Mouse (Mus musculus): Measurements from ENCODE around the gene Meaf6. TPM values are rescaled to one million over a fixed set of nuclear protein-coding genes. Genes with fewer than 3 reads are reported as not detected.

The Meaf6 gene
- polyA plus RNA-seq, 1 experiment from 2014 or later: 50.8 TPM

DNA sequence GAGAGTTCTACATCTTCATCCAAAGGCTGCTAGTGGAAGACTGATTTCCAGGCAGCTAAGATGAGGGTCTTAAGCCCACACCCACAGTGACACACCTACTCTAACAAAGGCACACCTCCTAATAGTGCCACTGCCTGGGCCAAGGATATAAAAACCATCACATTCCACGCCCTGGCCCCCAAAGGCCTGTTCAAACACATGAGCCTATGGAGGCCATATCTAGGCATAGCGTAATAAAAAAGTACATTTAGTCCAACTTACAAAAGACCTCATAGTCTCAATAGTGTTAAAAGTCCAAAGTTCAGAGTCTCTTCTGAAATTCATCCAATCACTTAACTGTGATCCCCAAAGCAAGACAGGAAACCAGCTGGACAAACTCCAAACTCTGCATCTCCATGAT, 6.2 kb upstream of the Meaf6 start:
- H3K36me3 ChIP-seq: peaks cover 8% of the 10 kb centered on the region; the same call in 1 of the 2 replicates
- no peak overlapping the region for H3K4me3 ChIP-seq (replicated peaks)
- no peak overlapping the region for H3K27ac ChIP-seq
- ATAC-seq: peak; percentile 56
- no peaks in the 10 kb centered on the region for H3K27me3 ChIP-seq (replicated peaks)
- H3K4me2 ChIP-seq (replicated peaks): no peak overlapping the region
- no peak overlapping the region for H3K9ac ChIP-seq
- WGBS: 70% methylated on average over 2 of the region's 2 CpGs
- H3K4me1 ChIP-seq (replicated peaks): no peaks in the 10 kb centered on the region
- H3K9me3 ChIP-seq: no peaks in the 10 kb centered on the region

DNA sequence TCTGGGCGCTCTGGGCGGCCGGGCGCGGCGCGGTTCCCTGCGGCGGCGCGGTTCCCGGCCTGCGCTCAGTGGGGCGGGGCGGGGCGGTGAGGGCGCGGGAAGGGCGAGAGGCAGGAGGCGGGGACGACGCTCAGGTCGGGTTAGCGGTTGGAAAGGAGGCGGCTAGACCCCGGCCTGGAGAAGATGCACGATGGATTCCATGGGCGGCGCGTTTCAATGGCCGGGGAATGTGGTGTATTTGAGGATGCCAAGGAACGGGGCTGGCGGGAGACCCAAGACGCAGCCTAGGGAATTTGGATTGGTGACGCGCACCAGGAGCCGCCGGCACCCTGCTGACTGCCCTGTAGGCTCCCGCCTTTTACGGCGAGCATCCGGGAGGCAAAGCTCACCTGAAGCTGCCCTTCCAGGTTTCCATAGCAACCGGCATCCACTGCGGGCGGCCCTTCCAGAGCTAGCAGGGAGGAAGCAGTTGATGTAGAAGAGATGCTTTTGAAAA, 460 bp downstream of the Meaf6 start:
- peak overlapping the region; percentile 87 for H3K4me2 ChIP-seq (replicated peaks)
- H3K27ac ChIP-seq: peak overlapping the region; percentile 98
- H3K9ac ChIP-seq: peak overlapping the region; percentile 94
- H3K9me3 ChIP-seq: no peaks in the 10 kb centered on the region
- H3K4me1 ChIP-seq (replicated peaks): peaks cover 9% of the 10 kb centered on the region
- H3K4me3 ChIP-seq (replicated peaks): peak overlapping the region; percentile 92
- H3K36me3 ChIP-seq: peaks cover 7% of the 10 kb centered on the region
- no peaks in the 10 kb centered on the region for H3K27me3 ChIP-seq (replicated peaks)
- WGBS: under 1% methylated on average over 45 of the region's 45 CpGs
- peak; percentile 99 for ATAC-seq

DNA sequence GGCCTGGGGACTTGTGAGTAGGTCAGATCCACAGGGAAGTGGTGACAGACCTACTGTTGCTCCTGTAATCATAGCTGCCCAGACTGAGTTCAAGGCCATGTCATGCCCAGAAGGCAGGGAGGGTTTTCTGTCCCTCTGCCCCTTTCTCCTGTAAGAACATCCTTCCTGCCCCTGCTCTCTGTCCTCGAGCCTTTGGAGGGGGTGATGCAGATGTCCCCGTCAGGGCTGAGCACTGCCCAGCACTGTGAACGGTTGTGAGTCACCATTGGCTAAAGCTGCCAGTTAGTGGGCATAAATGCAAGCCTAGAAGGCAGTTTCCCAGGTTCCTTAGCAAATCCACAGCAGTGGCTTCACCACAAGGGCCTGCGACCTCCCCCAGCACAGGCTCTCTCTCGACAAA, 8.1 kb downstream of the Meaf6 start:
- Histone ChIP-seq H3K4me2 (replicated peaks) (no peak overlapping the region), H3K4me1 (replicated peaks) (no peaks in the 10 kb centered on the region), H3K9me3 (no peaks in the 10 kb centered on the region), H3K36me3 (peaks cover 11% of the 10 kb centered on the region), H3K27ac (no peak overlapping the region), H3K4me3 (replicated peaks) (no peak overlapping the region), H3K27me3 (replicated peaks) (no peaks in the 10 kb centered on the region), H3K9ac (no peak overlapping the region)
- no peak for ATAC-seq
- 82% methylated on average over 5 of the region's 5 CpGs for WGBS

DNA sequence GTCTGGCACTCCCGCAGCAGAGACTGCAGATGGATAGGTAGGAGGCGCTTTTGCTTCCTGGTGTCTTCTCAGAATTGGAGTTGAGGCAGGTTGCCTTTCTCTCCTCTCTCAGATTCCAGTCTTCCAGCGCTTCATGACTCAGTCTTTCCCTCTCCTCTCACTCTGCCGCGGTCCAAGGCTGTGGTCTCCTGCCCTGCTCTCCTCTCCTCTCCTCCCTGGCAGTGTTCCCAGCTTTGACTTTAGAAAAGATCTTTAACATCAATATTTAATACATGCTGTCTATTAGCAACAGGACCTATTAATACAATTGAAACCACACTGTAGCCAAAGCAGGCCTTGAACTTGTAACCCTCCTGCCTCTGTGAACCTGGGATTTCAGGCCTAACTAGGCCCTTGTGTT, 11.1 kb downstream of the Meaf6 start:
- WGBS: 85% methylated on average over 5 of the region's 5 CpGs
- Histone ChIP-seq H3K4me3 (replicated peaks) (no peak overlapping the region), H3K9ac (no peak overlapping the region), H3K4me1 (replicated peaks) (no peaks in the 10 kb centered on the region), H3K36me3 (peaks cover 2% of the 10 kb centered on the region), H3K27ac (no peak overlapping the region), H3K27me3 (replicated peaks) (no peaks in the 10 kb centered on the region), H3K4me2 (replicated peaks) (no peak overlapping the region), H3K9me3 (no peaks in the 10 kb centered on the region)
- no peak for ATAC-seq

DNA sequence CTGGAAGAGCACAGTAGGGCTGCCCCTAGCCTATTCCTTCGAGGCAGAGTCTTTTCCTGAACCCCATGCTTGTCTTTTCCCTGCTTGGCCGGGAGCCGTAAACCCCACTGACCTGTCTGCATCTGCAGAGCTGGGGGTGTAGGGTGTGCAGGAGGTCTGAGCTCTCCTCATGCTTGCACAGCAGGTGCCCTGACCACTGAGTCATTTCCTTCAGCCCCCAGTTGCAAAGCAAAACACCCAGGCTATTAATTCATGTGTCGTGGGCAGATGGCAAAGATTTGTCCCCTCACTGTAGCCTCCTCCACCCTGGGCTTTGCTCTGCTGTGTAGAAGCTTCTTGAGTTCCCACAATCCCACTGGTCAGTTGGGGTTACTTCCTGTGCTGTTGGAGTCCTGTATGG, 12.5 kb downstream of the Meaf6 start:
- no peak for ATAC-seq
- 83% methylated on average over 4 of the region's 4 CpGs for WGBS
- Histone ChIP-seq H3K4me2 (replicated peaks) (no peak overlapping the region), H3K4me1 (replicated peaks) (no peaks in the 10 kb centered on the region), H3K27ac (no peak overlapping the region), H3K4me3 (replicated peaks) (no peak overlapping the region), H3K27me3 (replicated peaks) (no peaks in the 10 kb centered on the region), H3K36me3 (peaks cover 3% of the 10 kb centered on the region), H3K9me3 (no peaks in the 10 kb centered on the region), H3K9ac (no peak overlapping the region)

DNA sequence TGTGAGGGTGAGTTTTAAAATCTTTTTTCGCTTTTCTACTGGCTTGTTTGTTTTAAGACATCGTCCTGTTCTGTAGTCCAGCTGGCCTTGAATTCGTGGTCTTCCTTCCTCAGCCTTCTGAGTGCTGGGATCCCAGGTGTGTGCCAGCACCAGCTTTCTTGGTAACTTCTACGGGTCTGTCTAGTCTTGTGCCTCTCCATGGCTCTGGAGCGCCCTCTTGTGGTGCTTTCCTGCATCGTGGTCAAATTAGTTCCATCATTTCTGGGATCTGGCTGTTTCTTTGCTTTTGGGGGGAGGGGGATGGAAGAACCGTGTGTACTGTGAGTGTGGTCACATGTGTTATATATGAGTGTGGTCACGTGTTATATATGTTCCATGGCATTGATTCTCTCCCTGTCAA, 14.5 kb downstream of the Meaf6 start:
- no peaks in the 10 kb centered on the region for H3K27me3 ChIP-seq (replicated peaks)
- H3K9me3 ChIP-seq: no peaks in the 10 kb centered on the region
- H3K9ac ChIP-seq: no peak overlapping the region
- 0 out of 2 replicates have a peak, but pooled peaks cover 3% of the 10 kb centered on the region for H3K36me3 ChIP-seq
- WGBS: 10% methylated on average over 8 of the region's 8 CpGs
- H3K4me3 ChIP-seq (replicated peaks): no peak overlapping the region
- no peaks in the 10 kb centered on the region for H3K4me1 ChIP-seq (replicated peaks)
- no peak overlapping the region for H3K27ac ChIP-seq
- peak; percentile 77 for ATAC-seq
- H3K4me2 ChIP-seq (replicated peaks): no peak overlapping the region

DNA sequence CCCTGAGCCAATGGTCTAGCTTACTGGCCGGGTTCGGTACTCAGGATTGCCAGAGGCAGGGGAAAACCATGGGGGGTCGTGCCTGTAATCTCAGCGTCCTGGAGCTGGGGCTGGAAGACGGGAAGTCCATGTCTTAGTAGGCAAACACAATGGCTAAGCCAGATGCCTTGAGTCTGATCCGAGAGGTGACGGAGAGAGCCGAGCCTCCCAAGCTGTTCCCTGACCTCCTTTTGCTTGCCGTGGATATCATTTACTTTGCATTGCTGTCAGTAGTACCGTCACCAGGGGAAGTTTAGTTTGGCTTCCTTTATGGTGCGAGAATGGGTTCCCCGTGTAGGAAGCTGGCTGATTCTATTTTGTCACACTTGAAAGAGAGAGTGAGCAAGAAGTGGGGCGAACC, 16.4 kb downstream of the Meaf6 start:
- WGBS: 82% methylated on average over 13 of the region's 13 CpGs
- ATAC-seq: no peak
- H3K4me1 ChIP-seq (replicated peaks): no peaks in the 10 kb centered on the region
- H3K27me3 ChIP-seq (replicated peaks): no peaks in the 10 kb centered on the region
- no peak overlapping the region for H3K4me3 ChIP-seq (replicated peaks)
- H3K27ac ChIP-seq: no peak overlapping the region
- H3K9me3 ChIP-seq: no peaks in the 10 kb centered on the region
- 0 out of 2 replicates have a peak, but pooled peaks cover 8% of the 10 kb centered on the region for H3K36me3 ChIP-seq
- H3K9ac ChIP-seq: no peak overlapping the region
- H3K4me2 ChIP-seq (replicated peaks): no peak overlapping the region

DNA sequence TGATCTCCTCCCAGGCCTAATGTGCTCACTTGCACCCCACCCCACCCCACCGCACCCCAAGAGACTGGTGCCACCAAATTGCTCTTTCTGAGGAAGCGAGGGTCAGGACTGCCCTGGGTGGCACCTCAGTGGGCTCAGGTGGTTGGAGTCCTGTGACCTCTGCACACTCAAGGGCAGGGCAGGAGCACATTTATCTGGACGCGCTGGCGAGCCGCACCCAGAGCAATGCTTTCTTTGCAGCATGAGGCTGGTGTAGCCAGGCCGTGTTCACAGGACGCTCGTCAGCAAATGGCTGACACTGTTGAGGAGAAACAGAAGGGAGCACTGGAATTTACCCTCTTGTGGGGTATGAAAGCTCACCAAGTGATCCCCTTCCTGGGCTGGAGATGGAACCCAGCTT, 20.4 kb downstream of the Meaf6 start:
- Histone ChIP-seq H3K36me3 (0 out of 2 replicates have a peak, but pooled peaks cover 8% of the 10 kb centered on the region), H3K4me1 (replicated peaks) (no peaks in the 10 kb centered on the region), H3K27ac (no peak overlapping the region), H3K9me3 (no peaks in the 10 kb centered on the region), H3K9ac (no peak overlapping the region), H3K4me3 (replicated peaks) (no peak overlapping the region), H3K27me3 (replicated peaks) (no peaks in the 10 kb centered on the region), H3K4me2 (replicated peaks) (no peak overlapping the region)
- WGBS: 78% methylated on average over 9 of the region's 9 CpGs
- no peak for ATAC-seq

DNA sequence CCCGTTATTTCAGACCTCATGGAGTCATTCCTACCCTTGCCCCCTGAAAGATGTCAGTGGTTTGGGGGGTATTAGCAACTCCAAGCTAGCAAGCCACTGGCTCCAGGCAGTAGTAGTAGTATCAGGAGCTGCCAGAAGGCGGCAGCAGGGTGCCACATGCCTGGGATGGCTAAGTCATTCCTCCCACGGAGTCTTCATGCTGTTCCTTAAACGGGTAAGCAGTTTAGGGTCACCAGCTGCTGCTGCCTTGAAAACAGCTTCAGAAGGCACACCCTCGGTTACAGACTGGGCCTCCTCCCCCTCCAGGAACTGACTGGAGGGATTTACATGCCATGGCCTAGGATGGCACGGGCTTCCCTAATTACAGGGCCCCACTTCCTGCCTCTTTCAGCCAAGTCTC, 29.7 kb downstream of the Meaf6 start:
- Histone ChIP-seq H3K27ac (no peak overlapping the region), H3K4me1 (replicated peaks) (peaks cover 20% of the 10 kb centered on the region), H3K4me3 (replicated peaks) (no peak overlapping the region), H3K27me3 (replicated peaks) (no peaks in the 10 kb centered on the region), H3K36me3 (no peaks in the 10 kb centered on the region), H3K9ac (0 out of 2 replicates have a peak overlapping the region, but pooled peaks have one; percentile 8), H3K4me2 (replicated peaks) (peak overlapping the region; percentile 26; the same call in 1 of the 2 replicates), H3K9me3 (no peaks in the 10 kb centered on the region)
- 8% methylated on average over 6 of the region's 6 CpGs for WGBS
- peak; percentile 50 for ATAC-seq

DNA sequence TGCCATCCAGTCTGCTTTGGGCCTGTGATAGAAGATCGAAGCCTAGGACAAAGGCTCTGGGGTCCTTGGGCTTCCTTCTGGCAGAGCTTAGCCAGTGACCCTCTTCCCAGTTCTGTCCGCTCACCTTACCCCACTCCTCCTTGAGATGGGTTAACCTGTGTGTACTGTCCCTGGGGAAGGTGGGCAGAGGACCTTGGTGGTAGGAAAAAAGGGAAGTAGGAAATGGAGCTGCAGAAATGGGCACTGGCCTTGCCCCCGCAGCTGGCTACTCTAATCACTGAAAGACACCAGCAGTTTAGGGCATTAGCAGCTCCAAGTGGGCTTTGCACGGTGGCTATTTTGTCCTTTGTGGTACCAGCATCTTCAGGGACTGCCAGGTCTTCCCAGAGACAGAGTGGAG, 30.1 kb downstream of the Meaf6 start:
- Histone ChIP-seq H3K27me3 (replicated peaks) (no peaks in the 10 kb centered on the region), H3K9me3 (no peaks in the 10 kb centered on the region), H3K4me1 (replicated peaks) (peaks cover 20% of the 10 kb centered on the region), H3K36me3 (no peaks in the 10 kb centered on the region), H3K9ac (0 out of 2 replicates have a peak overlapping the region, but pooled peaks have one; percentile 8), H3K4me3 (replicated peaks) (no peak overlapping the region), H3K4me2 (replicated peaks) (0 out of 2 replicates have a peak overlapping the region, but pooled peaks have one; percentile 26), H3K27ac (no peak overlapping the region)
- peak; percentile 15; the same call in 1 of the 2 replicates for ATAC-seq
- WGBS: 76% methylated on average over 4 of the region's 4 CpGs

DNA sequence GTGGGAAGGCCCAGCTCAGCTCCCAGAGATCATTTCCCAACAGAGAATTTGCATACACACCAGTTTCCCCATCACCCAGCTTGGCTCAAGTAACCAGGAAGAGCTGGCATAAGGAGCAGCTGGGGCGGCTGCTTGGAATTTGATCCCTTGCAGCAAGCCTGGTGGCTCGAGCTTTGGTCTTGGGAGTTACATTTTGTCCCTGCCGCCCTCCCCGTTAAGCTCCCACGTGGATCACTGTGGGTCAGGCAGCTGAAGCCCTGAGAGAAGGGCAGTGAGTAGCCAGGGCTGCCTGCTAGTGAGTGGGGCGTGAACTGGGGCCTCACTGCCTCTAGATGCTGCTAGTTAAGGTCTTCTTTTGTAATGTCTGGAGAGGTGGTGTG, 30.8 kb downstream of the Meaf6 start:
- 34% methylated on average over 6 of the region's 6 CpGs for WGBS
- H3K9me3 ChIP-seq: no peaks in the 10 kb centered on the region
- peak; percentile 54 for ATAC-seq

DNA sequence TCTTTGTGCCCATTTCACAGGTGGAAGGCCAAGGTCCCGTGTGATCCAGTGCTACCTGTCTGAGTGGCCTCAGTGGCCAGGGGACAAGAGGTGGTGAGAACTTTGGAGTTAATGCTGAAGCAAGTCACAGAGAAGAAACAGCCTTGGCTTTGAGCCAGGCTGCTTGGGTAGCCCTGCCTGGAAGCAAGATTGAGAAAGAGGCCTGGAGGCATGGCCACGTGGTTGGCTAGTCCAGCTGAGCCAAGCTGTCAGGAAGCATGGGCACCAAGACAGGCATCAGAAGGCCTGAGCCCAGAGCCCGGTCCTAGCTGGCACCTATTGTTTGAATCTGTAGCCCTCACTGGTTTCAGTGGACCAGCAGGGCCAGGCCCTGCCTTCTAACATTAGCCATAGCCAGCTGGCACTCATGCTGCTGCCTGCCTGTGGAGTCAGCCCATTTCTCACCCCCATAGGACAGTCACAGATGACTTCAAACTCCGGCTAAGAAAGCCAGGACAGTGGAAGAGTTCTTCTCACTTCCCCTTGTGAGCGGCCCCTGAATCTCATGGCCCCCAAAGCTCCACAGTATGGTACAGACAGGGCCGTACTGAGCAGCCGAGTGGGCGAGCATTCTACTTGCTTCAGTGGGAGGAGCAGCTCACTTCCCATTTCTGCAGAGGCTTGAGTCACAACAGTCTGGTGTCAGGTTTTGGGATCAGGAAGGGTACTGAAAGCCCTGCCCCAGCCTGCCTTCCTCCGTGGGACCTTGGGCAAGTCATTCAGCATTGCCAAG, 31.3 kb downstream of the Meaf6 start:
- H3K27ac ChIP-seq: peak overlapping the region; percentile 48; the same call in 1 of the 2 replicates
- ATAC-seq: peak; percentile 36
- WGBS: 61% methylated on average over 9 of the region's 9 CpGs

More for the DNA sequence above, 30.8 kb downstream of the Meaf6 start:
- Histone ChIP-seq H3K4me3 (replicated peaks) (no peak overlapping the region), H3K36me3 (no peaks in the 10 kb centered on the region), H3K4me2 (replicated peaks) (no peak overlapping the region), H3K9ac (no peak overlapping the region), H3K27me3 (replicated peaks) (no peaks in the 10 kb centered on the region), H3K4me1 (replicated peaks) (peaks cover 20% of the 10 kb centered on the region), H3K27ac (peak overlapping the region; percentile 48; the same call in 1 of the 2 replicates)

DNA sequence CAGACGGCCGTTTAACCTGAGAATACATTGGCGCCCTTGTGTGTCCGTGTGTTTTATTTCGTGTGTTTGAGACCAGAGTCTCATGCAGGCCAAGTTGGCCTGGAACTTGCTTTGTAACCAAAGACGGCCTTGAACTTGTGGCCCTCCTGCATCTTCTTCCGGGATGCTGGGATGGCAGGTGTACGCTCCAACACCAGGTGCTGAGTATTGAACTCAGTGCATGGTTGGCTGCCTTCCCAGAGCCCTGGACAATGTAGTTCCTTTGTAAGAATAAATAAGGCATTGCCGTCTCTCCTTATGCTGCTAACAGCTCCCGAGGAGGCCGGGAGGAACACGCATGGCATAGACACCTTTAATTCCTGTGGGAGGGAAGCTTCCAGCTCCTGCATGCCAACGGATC, 32.0 kb downstream of the Meaf6 start:
- H3K4me3 ChIP-seq (replicated peaks): no peak overlapping the region
- H3K9ac ChIP-seq: no peak overlapping the region
- 62% methylated on average over 13 of the region's 13 CpGs for WGBS
- peaks cover 23% of the 10 kb centered on the region for H3K4me1 ChIP-seq (replicated peaks)
- no peaks in the 10 kb centered on the region for H3K36me3 ChIP-seq
- 0 out of 2 replicates have a peak overlapping the region, but pooled peaks have one; percentile 9 for H3K27ac ChIP-seq
- H3K9me3 ChIP-seq: no peaks in the 10 kb centered on the region
- no peak for ATAC-seq
- no peak overlapping the region for H3K4me2 ChIP-seq (replicated peaks)
- H3K27me3 ChIP-seq (replicated peaks): no peaks in the 10 kb centered on the region

More for the DNA sequence above, 31.3 kb downstream of the Meaf6 start:
- Histone ChIP-seq H3K9ac (no peak overlapping the region), H3K36me3 (no peaks in the 10 kb centered on the region), H3K4me1 (replicated peaks) (peaks cover 20% of the 10 kb centered on the region), H3K4me2 (replicated peaks) (no peak overlapping the region), H3K27me3 (replicated peaks) (no peaks in the 10 kb centered on the region), H3K4me3 (replicated peaks) (no peak overlapping the region), H3K9me3 (no peaks in the 10 kb centered on the region)
